Mouse (Mus musculus): ENCODE data around the gene Foxp1. TPM values are rescaled to one million over a fixed set of nuclear protein-coding genes. Genes with fewer than 3 reads are reported as not detected.

Gene Foxp1
- polyA plus RNA-seq, 1 experiment from 2014 or later, result 18.9 TPM

- no peaks in the 10 kb centered on the region for H3K27me3 ChIP-seq (ENCODE audit: insufficient read depth, low read length)
- H3K9me3 ChIP-seq (ENCODE audit: low read length), result no peaks in the 10 kb centered on the region
- ATAC-seq (no peak), DNase-seq (no peak)
- H3K9ac ChIP-seq (replicated peaks), result no peak overlapping the region
- peaks cover 36% of the 10 kb centered on the region for H3K36me3 ChIP-seq (replicated peaks; ENCODE audit: insufficient read depth, low read length)
- no peak for TF ChIP-seq EP300 (IDR thresholded peaks at IDR 0.05; ENCODE audit: low read depth)
- TF ChIP-seq CTCF (IDR thresholded peaks at IDR 0.05; ENCODE audit: low read depth), result peak; percentile 61
- peaks cover 7% of the 10 kb centered on the region; the same call in 1 of the 2 replicates for H3K4me1 ChIP-seq (ENCODE audit: insufficient read depth)
- no peak overlapping the region for H3K27ac ChIP-seq (ENCODE audit: low read depth)
- 88% methylated on average over 1 of the region's 1 CpGs for WGBS (ENCODE audit: insufficient replicate concordance)
- H3K4me3 ChIP-seq (ENCODE audit: low read depth, low read length), result no peak overlapping the region
- H3K4me2 ChIP-seq (ENCODE audit: low read depth, low read length), result no peak overlapping the region
Measured at GRCm38 (mm10) chr6:99008565-99008964, 514.0 kb downstream of the Foxp1 start.

GRCm38 (mm10) chr6:99007542-99007941 lies 515.0 kb downstream of the Foxp1 start:
- Histone ChIP-seq H3K27ac (ENCODE audit: low read depth) (peak overlapping the region; percentile 30; the same call in 1 of the 2 replicates), H3K4me2 (ENCODE audit: low read depth, low read length) (no peak overlapping the region)
- no peak for TF ChIP-seq EP300 (IDR thresholded peaks at IDR 0.05; ENCODE audit: low read depth)
- TF ChIP-seq CTCF (IDR thresholded peaks at IDR 0.05; ENCODE audit: low read depth), result peak; percentile 23

GRCm38 (mm10) chr6:99004255-99004997 lies 518.1 kb downstream of the Foxp1 start:
- ATAC-seq (no peak), DNase-seq (no peak)
- no peak overlapping the region for H3K27ac ChIP-seq (ENCODE audit: low read depth)
- H3K4me3 ChIP-seq (ENCODE audit: low read depth, low read length), result no peak overlapping the region
- TF ChIP-seq EP300 (IDR thresholded peaks at IDR 0.05; ENCODE audit: low read depth), result no peak
- TF ChIP-seq CTCF (IDR thresholded peaks at IDR 0.05; ENCODE audit: low read depth), result no peak
- no peaks in the 10 kb centered on the region for H3K27me3 ChIP-seq (ENCODE audit: insufficient read depth, low read length)
- no peak overlapping the region for H3K9ac ChIP-seq (replicated peaks)
- H3K36me3 ChIP-seq (replicated peaks; ENCODE audit: insufficient read depth, low read length), result peaks cover 44% of the 10 kb centered on the region
- WGBS (ENCODE audit: insufficient replicate concordance), result 80% methylated on average over 12 of the region's 12 CpGs
- H3K4me1 ChIP-seq (ENCODE audit: insufficient read depth), result 0 out of 2 replicates have a peak, but pooled peaks cover 9% of the 10 kb centered on the region
- no peak overlapping the region for H3K4me2 ChIP-seq (ENCODE audit: low read depth, low read length)
- no peaks in the 10 kb centered on the region for H3K9me3 ChIP-seq (ENCODE audit: low read length)

More at GRCm38 (mm10) chr6:99007542-99007941, 515.0 kb downstream of the Foxp1 start:
- peaks cover 41% of the 10 kb centered on the region for H3K36me3 ChIP-seq (replicated peaks; ENCODE audit: insufficient read depth, low read length)
- WGBS (ENCODE audit: insufficient replicate concordance), result 70% methylated on average over 6 of the region's 6 CpGs
- no peak overlapping the region for H3K9ac ChIP-seq (replicated peaks)
- H3K27me3 ChIP-seq (ENCODE audit: insufficient read depth, low read length), result no peaks in the 10 kb centered on the region
- ATAC-seq (peak; percentile 49; the same call in 1 of the 2 replicates), DNase-seq (no peak)
- no peaks in the 10 kb centered on the region for H3K9me3 ChIP-seq (ENCODE audit: low read length)
- H3K4me3 ChIP-seq (ENCODE audit: low read depth, low read length), result no peak overlapping the region
- H3K4me1 ChIP-seq (ENCODE audit: insufficient read depth), result peaks cover 7% of the 10 kb centered on the region; the same call in 1 of the 2 replicates

- ATAC-seq (no peak), DNase-seq (no peak)
- Histone ChIP-seq H3K36me3 (replicated peaks; ENCODE audit: insufficient read depth, low read length) (peaks cover 39% of the 10 kb centered on the region), H3K9me3 (ENCODE audit: low read length) (no peaks in the 10 kb centered on the region), H3K27me3 (ENCODE audit: insufficient read depth, low read length) (no peaks in the 10 kb centered on the region), H3K27ac (ENCODE audit: low read depth) (no peak overlapping the region), H3K4me2 (ENCODE audit: low read depth, low read length) (no peak overlapping the region), H3K4me3 (ENCODE audit: low read depth, low read length) (no peak overlapping the region), H3K4me1 (ENCODE audit: insufficient read depth) (0 out of 2 replicates have a peak, but pooled peaks cover 9% of the 10 kb centered on the region), H3K9ac (replicated peaks) (no peak overlapping the region)
- TF ChIP-seq CTCF (IDR thresholded peaks at IDR 0.05; ENCODE audit: low read depth), result no peak
- TF ChIP-seq EP300 (IDR thresholded peaks at IDR 0.05; ENCODE audit: low read depth), result no peak
- WGBS (ENCODE audit: insufficient replicate concordance), result 70% methylated on average over 15 of the region's 15 CpGs
Measured at GRCm38 (mm10) chr6:99003108-99003709, 519.3 kb downstream of the Foxp1 start.

GRCm38 (mm10) chr6:99001637-99002036 lies 520.9 kb downstream of the Foxp1 start:
- H3K27me3 ChIP-seq (ENCODE audit: insufficient read depth, low read length), result no peaks in the 10 kb centered on the region
- WGBS (ENCODE audit: insufficient replicate concordance), result 63% methylated on average over 9 of the region's 9 CpGs
- H3K4me3 ChIP-seq (ENCODE audit: low read depth, low read length), result no peak overlapping the region
- 0 out of 2 replicates have a peak, but pooled peaks cover 9% of the 10 kb centered on the region for H3K4me1 ChIP-seq (ENCODE audit: insufficient read depth)
- H3K4me2 ChIP-seq (ENCODE audit: low read depth, low read length), result no peak overlapping the region
- DNase-seq (peak; percentile 59), ATAC-seq (peak; percentile 96)
- H3K9ac ChIP-seq (replicated peaks), result no peak overlapping the region
- peaks cover 34% of the 10 kb centered on the region for H3K36me3 ChIP-seq (replicated peaks; ENCODE audit: insufficient read depth, low read length)
- no peaks in the 10 kb centered on the region for H3K9me3 ChIP-seq (ENCODE audit: low read length)
- peak overlapping the region; percentile 41; the same call in 1 of the 2 replicates for H3K27ac ChIP-seq (ENCODE audit: low read depth)
- TF ChIP-seq EP300 (IDR thresholded peaks at IDR 0.05; ENCODE audit: low read depth) (peak; percentile 57), CTCF (IDR thresholded peaks at IDR 0.05; ENCODE audit: low read depth) (no peak)
